Mouse (Mus musculus): Measurements from ENCODE around the gene Notch2. TPM values are rescaled to one million over a fixed set of nuclear protein-coding genes. Genes with fewer than 3 reads are reported as not detected.
A peak's percentile ranks its signal among the peaks of the same experiment; 100 is the strongest.

Gene Notch2
- polyA plus RNA-seq, 1 experiment: 6.6 TPM

DNA sequence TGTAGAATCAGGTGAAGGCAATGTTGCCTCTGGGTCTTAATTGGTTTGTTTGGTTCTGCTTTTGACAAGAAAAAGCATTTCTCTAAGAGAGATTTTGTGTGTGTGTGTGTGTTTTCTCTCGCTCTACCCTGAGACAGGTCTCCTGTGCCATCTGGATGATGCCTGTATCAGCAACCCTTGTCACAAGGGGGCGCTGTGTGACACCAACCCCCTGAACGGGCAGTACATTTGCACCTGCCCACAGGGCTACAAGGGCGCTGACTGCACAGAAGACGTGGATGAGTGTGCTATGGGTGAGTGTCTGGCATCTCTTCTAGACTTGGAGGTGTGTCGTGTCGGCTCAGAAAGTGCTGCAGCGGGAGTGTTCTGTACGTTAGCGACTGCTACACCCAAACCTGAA lies 86.0 kb downstream of the Notch2 start:
- peaks cover 29% of the 10 kb centered on the region for H3K36me3 ChIP-seq (ENCODE audit: control insufficient read depth, insufficient read depth, low read length)
- no peak overlapping the region for H3K4me3 ChIP-seq (ENCODE audit: low read depth, low read length)
- peak; percentile 50; the same call in 1 of the 2 replicates for TF ChIP-seq CTCF (IDR thresholded peaks at IDR 0.05; ENCODE audit: extremely low read depth, insufficient read length, insufficient replicate concordance, low read depth, low read length)
- no peak for TF ChIP-seq POLR2A (IDR thresholded peaks at IDR 0.05; ENCODE audit: low read depth, low read length)
- H3K27ac ChIP-seq (ENCODE audit: insufficient read depth, low read depth, low read length): no peak overlapping the region
- H3K27me3 ChIP-seq (ENCODE audit: control insufficient read depth, insufficient read depth, low read length): no peaks in the 10 kb centered on the region
- WGBS: 85% methylated on average over 10 of the region's 10 CpGs
- H3K4me1 ChIP-seq (ENCODE audit: control insufficient read depth, insufficient read depth, insufficient read length, low read length): no peaks in the 10 kb centered on the region

GRCm38 (mm10) chr3:98101541-98101940 lies 88.2 kb downstream of the Notch2 start:
- Histone ChIP-seq H3K36me3 (ENCODE audit: control insufficient read depth, insufficient read depth, low read length) (peaks cover 36% of the 10 kb centered on the region), H3K4me1 (ENCODE audit: control insufficient read depth, insufficient read depth, insufficient read length, low read length) (no peaks in the 10 kb centered on the region), H3K4me3 (ENCODE audit: low read depth, low read length) (no peak overlapping the region), H3K27ac (ENCODE audit: insufficient read depth, low read depth, low read length) (no peak overlapping the region), H3K27me3 (ENCODE audit: control insufficient read depth, insufficient read depth, low read length) (no peaks in the 10 kb centered on the region)
- 79% methylated on average over 10 of the region's 10 CpGs for WGBS
- TF ChIP-seq CTCF (IDR thresholded peaks at IDR 0.05; ENCODE audit: extremely low read depth, insufficient read length, insufficient replicate concordance, low read depth, low read length): no peak
- TF ChIP-seq POLR2A (IDR thresholded peaks at IDR 0.05; ENCODE audit: low read depth, low read length): no peak

DNA sequence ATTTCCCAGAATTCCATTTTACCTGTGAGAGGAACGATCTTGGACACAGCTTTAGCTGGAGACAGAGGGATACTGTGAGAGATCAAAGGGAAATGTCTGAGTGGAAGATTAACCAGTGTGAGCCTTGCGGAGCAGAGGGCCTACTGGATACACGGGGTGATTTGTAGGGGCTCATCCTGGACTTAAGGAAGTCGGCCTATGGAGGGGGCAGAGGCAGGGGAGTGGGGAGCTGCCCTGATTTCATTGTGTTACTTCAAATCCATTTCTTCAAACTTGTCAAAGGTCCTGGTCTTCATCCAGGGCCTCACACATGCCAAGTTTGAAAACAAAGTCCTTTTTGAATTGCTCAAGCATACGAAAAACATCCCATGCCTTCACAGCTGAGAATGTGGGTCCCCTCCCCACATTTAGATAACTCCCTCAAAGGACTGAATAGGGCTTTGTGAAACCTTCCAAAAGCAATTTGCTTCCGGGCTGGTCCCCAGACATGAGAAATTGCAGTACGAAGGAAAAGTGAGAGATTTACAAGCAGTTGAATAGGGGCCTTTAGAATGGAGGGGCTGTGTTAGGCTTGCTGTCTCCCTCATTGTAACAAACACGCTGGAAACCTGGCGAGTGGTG lies 91.6 kb downstream of the Notch2 start:
- Histone ChIP-seq H3K27ac (ENCODE audit: insufficient read depth, low read depth, low read length) (no peak overlapping the region), H3K36me3 (ENCODE audit: control insufficient read depth, insufficient read depth, low read length) (peaks cover 40% of the 10 kb centered on the region)

DNA sequence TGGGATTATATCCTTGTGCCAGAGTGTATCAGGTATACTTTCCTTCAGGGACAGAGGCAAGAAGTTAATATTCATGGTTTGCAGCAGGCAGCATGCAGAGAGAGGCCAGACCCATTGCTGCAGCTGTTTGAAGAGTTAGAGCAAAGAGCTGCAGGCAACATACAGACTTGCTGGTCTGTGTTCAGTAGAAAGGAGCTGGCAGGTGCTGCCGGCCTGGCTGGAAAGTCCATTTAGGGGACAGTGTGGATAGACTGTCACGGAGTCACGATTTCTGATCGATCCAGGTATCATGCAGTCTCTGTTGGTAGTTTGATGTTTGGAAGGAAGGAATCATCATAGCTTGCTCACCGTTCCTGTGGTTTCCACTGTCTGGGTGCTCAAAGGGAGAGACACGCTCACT lies 92.2 kb downstream of the Notch2 start:
- Histone ChIP-seq H3K27me3 (ENCODE audit: control insufficient read depth, insufficient read depth, low read length) (no peaks in the 10 kb centered on the region), H3K27ac (ENCODE audit: insufficient read depth, low read depth, low read length) (no peak overlapping the region), H3K4me3 (ENCODE audit: low read depth, low read length) (no peak overlapping the region), H3K36me3 (ENCODE audit: control insufficient read depth, insufficient read depth, low read length) (peaks cover 34% of the 10 kb centered on the region), H3K4me1 (ENCODE audit: control insufficient read depth, insufficient read depth, insufficient read length, low read length) (no peaks in the 10 kb centered on the region)
- 95% methylated on average over 6 of the region's 6 CpGs for WGBS
- no peak for TF ChIP-seq CTCF (IDR thresholded peaks at IDR 0.05; ENCODE audit: extremely low read depth, insufficient read length, insufficient replicate concordance, low read depth, low read length)
- TF ChIP-seq POLR2A (IDR thresholded peaks at IDR 0.05; ENCODE audit: low read depth, low read length): no peak

More for the DNA sequence above, 91.6 kb downstream of the Notch2 start:
- Histone ChIP-seq H3K4me1 (ENCODE audit: control insufficient read depth, insufficient read depth, insufficient read length, low read length) (no peaks in the 10 kb centered on the region), H3K4me3 (ENCODE audit: low read depth, low read length) (no peak overlapping the region), H3K27me3 (ENCODE audit: control insufficient read depth, insufficient read depth, low read length) (no peaks in the 10 kb centered on the region)
- 77% methylated on average over 9 of the region's 9 CpGs for WGBS
- TF ChIP-seq POLR2A (IDR thresholded peaks at IDR 0.05; ENCODE audit: low read depth, low read length) (no peak), CTCF (IDR thresholded peaks at IDR 0.05; ENCODE audit: extremely low read depth, insufficient read length, insufficient replicate concordance, low read depth, low read length) (no peak)

- H3K4me3 ChIP-seq (ENCODE audit: low read depth, low read length): no peak overlapping the region
- 66% methylated on average over 4 of the region's 4 CpGs for WGBS
- H3K27ac ChIP-seq (ENCODE audit: insufficient read depth, low read depth, low read length): no peak overlapping the region
- H3K4me1 ChIP-seq (ENCODE audit: control insufficient read depth, insufficient read depth, insufficient read length, low read length): no peaks in the 10 kb centered on the region
- peaks cover 32% of the 10 kb centered on the region for H3K36me3 ChIP-seq (ENCODE audit: control insufficient read depth, insufficient read depth, low read length)
- no peaks in the 10 kb centered on the region for H3K27me3 ChIP-seq (ENCODE audit: control insufficient read depth, insufficient read depth, low read length)
- TF ChIP-seq POLR2A (IDR thresholded peaks at IDR 0.05; ENCODE audit: low read depth, low read length) (no peak), CTCF (IDR thresholded peaks at IDR 0.05; ENCODE audit: extremely low read depth, insufficient read length, insufficient replicate concordance, low read depth, low read length) (no peak)
Observed at GRCm38 (mm10) chr3:98106115-98106514, 92.8 kb downstream of the Notch2 start.

- Histone ChIP-seq H3K4me3 (ENCODE audit: low read depth, low read length) (no peak overlapping the region), H3K27ac (ENCODE audit: insufficient read depth, low read depth, low read length) (no peak overlapping the region), H3K4me1 (ENCODE audit: control insufficient read depth, insufficient read depth, insufficient read length, low read length) (no peaks in the 10 kb centered on the region), H3K36me3 (ENCODE audit: control insufficient read depth, insufficient read depth, low read length) (peaks cover 32% of the 10 kb centered on the region), H3K27me3 (ENCODE audit: control insufficient read depth, insufficient read depth, low read length) (no peaks in the 10 kb centered on the region)
- TF ChIP-seq CTCF (IDR thresholded peaks at IDR 0.05; ENCODE audit: extremely low read depth, insufficient read length, insufficient replicate concordance, low read depth, low read length) (no peak), POLR2A (IDR thresholded peaks at IDR 0.05; ENCODE audit: low read depth, low read length) (no peak)
- 85% methylated on average over 12 of the region's 12 CpGs for WGBS
Observed at GRCm38 (mm10) chr3:98106590-98107313, 93.4 kb downstream of the Notch2 start.

DNA sequence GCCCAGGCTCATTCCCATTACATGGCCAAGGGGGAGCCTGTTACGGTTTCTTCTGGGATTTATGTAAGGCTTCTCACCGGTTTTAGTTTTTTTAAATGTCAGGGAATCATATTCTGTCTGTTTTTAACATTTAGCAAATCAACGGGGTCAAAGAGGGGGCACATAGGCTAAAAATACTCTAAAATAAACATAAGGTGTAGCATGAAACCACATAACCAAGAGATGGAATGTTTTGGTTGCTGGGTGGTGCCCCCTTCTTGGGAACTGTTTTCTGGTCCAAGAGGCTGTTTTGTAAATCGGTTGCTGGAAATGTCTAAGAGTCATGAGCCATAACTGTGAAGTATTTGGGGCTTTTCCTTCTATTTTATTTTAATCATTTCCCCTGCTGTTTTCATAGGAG lies 95.1 kb downstream of the Notch2 start:
- Histone ChIP-seq H3K36me3 (ENCODE audit: control insufficient read depth, insufficient read depth, low read length) (peaks cover 23% of the 10 kb centered on the region), H3K4me3 (ENCODE audit: low read depth, low read length) (no peak overlapping the region), H3K27me3 (ENCODE audit: control insufficient read depth, insufficient read depth, low read length) (no peaks in the 10 kb centered on the region), H3K4me1 (ENCODE audit: control insufficient read depth, insufficient read depth, insufficient read length, low read length) (no peaks in the 10 kb centered on the region), H3K27ac (ENCODE audit: insufficient read depth, low read depth, low read length) (no peak overlapping the region)
- 60% methylated on average over 4 of the region's 4 CpGs for WGBS
- TF ChIP-seq CTCF (IDR thresholded peaks at IDR 0.05; ENCODE audit: extremely low read depth, insufficient read length, insufficient replicate concordance, low read depth, low read length) (no peak), POLR2A (IDR thresholded peaks at IDR 0.05; ENCODE audit: low read depth, low read length) (no peak)
